In genomic region chr7:141815361-141815760, GRCm38 (mm10) we compare ENCODE assay signal across 26 mouse cellular contexts. TPM values are rescaled to one million over a fixed set of nuclear protein-coding genes. Genes with fewer than 3 reads are reported as not detected.
DNase-seq lines count a peak whose midpoint lies in the region; ATAC-seq and TF ChIP-seq lines count a peak whose summit lies in the region.
"Had no signal": no experiment of that assay in that cellular context is flagged by ENCODE, and none has a peak within 500 bp of the region (broad histone marks: within the 10 kb centered on the region; RNA-seq: fewer than 3 reads in every experiment).

No protein-coding gene starts in this region.

- no peak overlapping the region for H3K4me3 ChIP-seq in gastrocnemius, adult 2 months
- H3K4me3 ChIP-seq: forebrain, embryonic 10.5 days; heart, embryonic 15.5 days; kidney, embryonic 15.5 days had no signal

- no peak overlapping the region for H3K27ac ChIP-seq in gastrocnemius, adult 2 months
- H3K27ac ChIP-seq: heart, embryonic 15.5 days; kidney, embryonic 15.5 days had no signal

- intact Hi-C loops in gastrocnemius, adult 2 months (cut with DNase I): no loop called here
- intact Hi-C loops in left cerebral cortex, postnatal 4 days (cut with DNase I): no loop called here

- no peak for TF ChIP-seq CTCF in gastrocnemius, adult 2 months (IDR thresholded peaks at IDR 0.05)

- peak; percentile 36 for DNase-seq in gastrocnemius, adult 2 months
- no peak for DNase-seq in gastrocnemius, adult 18-20 months (ENCODE audit: low spot score)
- peak; percentile 59 for DNase-seq in left cerebral cortex, postnatal 4 days
- DNase-seq in left cerebral cortex, adult 11 months (ENCODE audit: low spot score): no peak
- peak; percentile 8 for DNase-seq in cerebellum, adult 9-10 months
- no peak for DNase-seq in adrenal gland, adult 18-20 months (ENCODE audit: low spot score in 2 of 2)
- DNase-seq: adrenal gland, adult 2 months; B cell, adult 2 months; heart, postnatal 36 days; liver, postnatal 0 days; right cerebral cortex, adult 18-20 months had no signal

- ATAC-seq in megakaryocyte progenitor cell, adult 5-6 weeks (replicated peaks; ENCODE audit: poor library complexity): no peak
- ATAC-seq: forebrain, embryonic 16.5 days; hindbrain, embryonic 16.5 days; intestine, embryonic 16.5 days; liver, postnatal 0 days; lung, postnatal 0 days; Patski had no signal

RNA-seq across cellular contexts. Expression of gene Muc5b, which starts 23.5 kb away (rescaled TPM):
- total RNA-seq in gastrocnemius, adult 2 months (2021): not detected
- not detected for total RNA-seq in gastrocnemius, adult 18-20 months (2021)
- total RNA-seq in left cerebral cortex, postnatal 4 days (2021): not detected
- total RNA-seq in megakaryocyte progenitor cell, adult 5-6 weeks (2015): 0.10 TPM in 2 replicates
- 0.03 TPM in 1 of 2 replicates, not detected in the other for total RNA-seq in megakaryocyte progenitor cell, adult 5-6 weeks (2017)
- not detected for total RNA-seq in adrenal gland, adult 18-20 months (2021)
- total RNA-seq: adrenal gland, adult 2 months; adrenal gland, postnatal 4 days; CH12.LX; heart, postnatal 36 days; layer of hippocampus, postnatal 10 days; left cerebral cortex, adult 8-10 months had no signal

RNA-seq across cellular contexts. Expression of gene Muc5ac, which starts 26.6 kb away (rescaled TPM):
- total RNA-seq in gastrocnemius, adult 2 months (2021): not detected
- not detected for total RNA-seq in gastrocnemius, adult 18-20 months (2021)
- total RNA-seq in left cerebral cortex, postnatal 4 days (2021): not detected
- not detected in 2 replicates for total RNA-seq in megakaryocyte progenitor cell, adult 5-6 weeks (2015)
- not detected in 2 replicates for total RNA-seq in megakaryocyte progenitor cell, adult 5-6 weeks (2017)
- not detected for total RNA-seq in adrenal gland, adult 18-20 months (2021)
- total RNA-seq: adrenal gland, adult 2 months; adrenal gland, postnatal 4 days; CH12.LX; gastrocnemius, postnatal 4 days; heart, postnatal 36 days; layer of hippocampus, postnatal 10 days; midbrain, postnatal 0 days had no signal

Comparison
In these comparisons a context has a peak if more than half of its experiments do, and no peak if none do; other contexts are left out.
1. DNase-seq: peak in gastrocnemius, adult 2 months (single experiment), left cerebral cortex, postnatal 4 days (single experiment) and cerebellum, adult 9-10 months (single experiment); none in gastrocnemius, adult 18-20 months (single experiment), left cerebral cortex, adult 11 months (single experiment) and adrenal gland, adult 18-20 months (0 of 2).